Mouse (Mus musculus) lung, embryonic 15.5 days (tissue): ENCODE results near the gene Medag. TPM values are rescaled to one million over a fixed set of nuclear protein-coding genes. Genes with fewer than 3 reads are reported as not detected.

ENCODE experiments used
- ATAC-seq: fragments of 200-750 bp; cut with Nextera tagmentation; 2 replicates; pipeline ENCODE4 v1.8.0; 2017; ENCODE audit warnings: moderate number of reproducible peaks, borderline replicate concordance; ENCODE audit not compliant: low FRiP score, low TSS enrichment; ENCODE audit errors: extremely low read depth
- H3K27ac ChIP-seq: fragments of 300-500 bp; sonication (generic); 2 replicates; pipeline ENCODE4 v1.5.1; 2015; ENCODE audit warnings: moderate library complexity, mild to moderate bottlenecking, inconsistent platforms
- H3K27me3 ChIP-seq: fragments of 300-500 bp; sonication (generic); 2 replicates; pipeline ENCODE4 v1.6.1; 2015; ENCODE audit warnings: inconsistent platforms
- H3K36me3 ChIP-seq: fragments of 300-500 bp; sonication (generic); 2 replicates; pipeline ENCODE4 v1.6.1; 2015; ENCODE audit warnings: inconsistent platforms
- H3K4me1 ChIP-seq: fragments of 300-500 bp; sonication (generic); 2 replicates; pipeline ENCODE4 v1.6.1; 2015; ENCODE audit warnings: inconsistent platforms
- H3K4me2 ChIP-seq: fragments of 300-500 bp; sonication (generic); 2 replicates; pipeline ENCODE4 v1.6.1; 2015; ENCODE audit warnings: inconsistent platforms, mild to moderate bottlenecking, moderate library complexity
- H3K4me3 ChIP-seq: fragments of 300-500 bp; sonication (generic); 2 replicates; pipeline ENCODE4 v1.5.1; 2015; ENCODE audit warnings: mild to moderate bottlenecking, inconsistent platforms
- H3K9ac ChIP-seq: fragments of 300-500 bp; sonication (generic); 2 replicates; pipeline ENCODE4 v1.6.1; 2015; ENCODE audit warnings: inconsistent platforms
- H3K9me3 ChIP-seq: fragments of 300-500 bp; sonication (generic); 2 replicates; pipeline ENCODE4 v1.6.1; 2016; ENCODE audit warnings: inconsistent platforms
- WGBS: fragments of 180-500 bp; shearing (Covaris S2); methylation state at CpG from one replicate; pipeline ENCODE4 v1.1.7; 2015; 5-methylcytosine and 5-hydroxymethylcytosine counted together
- polyA plus RNA-seq: library from polyadenylated mRNA; unstranded; fragments of >200 nt; fragmentation: Nextera tagmentation; extraction: Ambion mirVana; gene quantifications from 2 replicates; pipeline ENCODE4 v1.2.1, GENCODE M21; 2015

Gene Medag
- polyA plus RNA-seq, 1 experiment from 2014 or later: 1.5 TPM

- no peak overlapping the region for H3K4me3 ChIP-seq
- H3K27me3 ChIP-seq: no peaks in the 10 kb centered on the region
- no peak overlapping the region for H3K9ac ChIP-seq
- no peak overlapping the region for H3K4me2 ChIP-seq
- 23% methylated on average over 6 of the region's 6 CpGs for WGBS
- H3K4me1 ChIP-seq: peaks cover 11% of the 10 kb centered on the region; the same call in 1 of the 2 replicates
- no peaks in the 10 kb centered on the region for H3K36me3 ChIP-seq
- no peak overlapping the region for H3K27ac ChIP-seq
- no peak for ATAC-seq
- H3K9me3 ChIP-seq: no peaks in the 10 kb centered on the region
Observed at GRCm38 (mm10) chr5:149454281-149454680, 42.7 kb downstream of the Medag start.

GRCm38 (mm10) chr5:149456544-149456943 is 45.0 kb downstream of the Medag start:
- Histone ChIP-seq H3K4me2 (no peak overlapping the region), H3K9me3 (no peaks in the 10 kb centered on the region), H3K4me1 (peaks cover 20% of the 10 kb centered on the region), H3K4me3 (no peak overlapping the region), H3K27me3 (no peaks in the 10 kb centered on the region), H3K27ac (no peak overlapping the region), H3K9ac (no peak overlapping the region), H3K36me3 (no peaks in the 10 kb centered on the region)
- no peak for ATAC-seq
- 66% methylated on average over 7 of the region's 7 CpGs for WGBS

GRCm38 (mm10) chr5:149462071-149462470 is 50.5 kb downstream of the Medag start:
- Histone ChIP-seq H3K27me3 (no peaks in the 10 kb centered on the region), H3K4me1 (peaks cover 37% of the 10 kb centered on the region), H3K9ac (no peak overlapping the region), H3K27ac (no peak overlapping the region), H3K9me3 (no peaks in the 10 kb centered on the region), H3K36me3 (no peaks in the 10 kb centered on the region), H3K4me2 (no peak overlapping the region), H3K4me3 (no peak overlapping the region)
- no peak for ATAC-seq
- 61% methylated on average over 3 of the region's 3 CpGs for WGBS

GRCm38 (mm10) chr5:149465305-149465704 is 53.8 kb downstream of the Medag start:
- no peak overlapping the region for H3K9ac ChIP-seq

GRCm38 (mm10) chr5:149474142-149474541 is 62.6 kb downstream of the Medag start:
- Histone ChIP-seq H3K27me3 (no peaks in the 10 kb centered on the region), H3K9ac (no peak overlapping the region), H3K4me1 (no peaks in the 10 kb centered on the region), H3K4me3 (no peak overlapping the region), H3K36me3 (no peaks in the 10 kb centered on the region), H3K27ac (no peak overlapping the region), H3K4me2 (no peak overlapping the region), H3K9me3 (no peaks in the 10 kb centered on the region)
- 93% methylated on average over 9 of the region's 9 CpGs for WGBS
- no peak for ATAC-seq

More at GRCm38 (mm10) chr5:149465305-149465704, 53.8 kb downstream of the Medag start:
- Histone ChIP-seq H3K27ac (no peak overlapping the region), H3K27me3 (no peaks in the 10 kb centered on the region), H3K36me3 (no peaks in the 10 kb centered on the region), H3K4me2 (no peak overlapping the region), H3K4me3 (no peak overlapping the region), H3K9me3 (no peaks in the 10 kb centered on the region), H3K4me1 (peaks cover 29% of the 10 kb centered on the region)
- 19% methylated on average over 3 of the region's 5 CpGs for WGBS
- ATAC-seq: no peak

GRCm38 (mm10) chr5:149474701-149475468 is 63.3 kb downstream of the Medag start:
- H3K4me3 ChIP-seq: no peak overlapping the region
- no peak overlapping the region for H3K9ac ChIP-seq
- H3K4me2 ChIP-seq: no peak overlapping the region
- H3K36me3 ChIP-seq: no peaks in the 10 kb centered on the region
- H3K4me1 ChIP-seq: 0 out of 2 replicates have a peak, but pooled peaks cover 3% of the 10 kb centered on the region
- no peak for ATAC-seq
- no peak overlapping the region for H3K27ac ChIP-seq
- no peaks in the 10 kb centered on the region for H3K27me3 ChIP-seq
- 88% methylated on average over 16 of the region's 16 CpGs for WGBS
- H3K9me3 ChIP-seq: no peaks in the 10 kb centered on the region

Other genes with a start within 250 kb of the Medag start
- gene Uspl1, start 227.4 kb upstream of the Medag start, polyA plus RNA-seq: 37.0 and 39.0 TPM in 2 replicates
- 1,537 and 1,564 TPM in 2 replicates for gene Hmgb1, start 227.3 kb upstream of the Medag start, polyA plus RNA-seq
- gene Alox5ap, start 147.0 kb upstream of the Medag start, polyA plus RNA-seq: 19.9 and 22.4 TPM in 2 replicates
- 1.4 and 1.7 TPM in 2 replicates for gene Tex26, start 27.9 kb downstream of the Medag start, polyA plus RNA-seq
- gene Wdr95, start 116.9 kb downstream of the Medag start, polyA plus RNA-seq: 0.08 and 0.26 TPM in 2 replicates
- 52.7 and 55.0 TPM in 2 replicates for gene Hsph1, start 224.6 kb downstream of the Medag start, polyA plus RNA-seq